Mouse (Mus musculus) stomach, postnatal 0 days (tissue): ENCODE results near the gene Morn4. TPM values are rescaled to one million over a fixed set of nuclear protein-coding genes. Genes with fewer than 3 reads are reported as not detected.

ENCODE experiments used
- ATAC-seq: fragments of 200-750 bp; cut with Nextera tagmentation; 2 replicates; pipeline ENCODE4 v1.8.0; 2017; ENCODE audit not compliant: low FRiP score, low TSS enrichment
- DNase-seq: peaks from one replicate; pipeline ENCODE4 v3.0.0-alpha.2; 2016; ENCODE audit warnings: low spot score
- H3K27ac ChIP-seq: fragments of 300-500 bp; sonication (generic); replicated peaks from 2 replicates; pipeline ENCODE4 v1.5.1; 2014; ENCODE audit warnings: mild to moderate bottlenecking, control low read depth
- H3K27me3 ChIP-seq: fragments of 300-500 bp; sonication (generic); 2 replicates; pipeline ENCODE4 v1.6.1; 2014; ENCODE audit warnings: low read length; ENCODE audit not compliant: control insufficient read depth, insufficient read depth
- H3K36me3 ChIP-seq: fragments of 300-500 bp; sonication (generic); 2 replicates; pipeline ENCODE4 v1.6.1; 2014; ENCODE audit warnings: low read length, mixed read lengths; ENCODE audit not compliant: control insufficient read depth, insufficient read depth
- H3K4me1 ChIP-seq: fragments of 300-500 bp; sonication (generic); replicated peaks from 2 replicates; pipeline ENCODE4 v1.6.1; 2014; ENCODE audit warnings: antibody characterized with exemption; ENCODE audit not compliant: control insufficient read depth, insufficient read depth
- H3K4me2 ChIP-seq: fragments of 300-500 bp; sonication (generic); replicated peaks from 2 replicates; pipeline ENCODE4 v1.6.1; 2014; ENCODE audit warnings: low read depth, mild to moderate bottlenecking, control low read depth, moderate library complexity
- H3K4me3 ChIP-seq: fragments of 300-500 bp; sonication (generic); 2 replicates; pipeline ENCODE4 v1.5.1; 2014; ENCODE audit warnings: low read depth, low read length, control low read depth
- H3K9ac ChIP-seq: fragments of 300-500 bp; sonication (generic); 2 replicates; pipeline ENCODE4 v1.6.1; 2014; ENCODE audit warnings: mild to moderate bottlenecking, low read length, control low read depth, mixed read lengths
- H3K9me3 ChIP-seq: fragments of 300-500 bp; sonication (generic); 2 replicates; pipeline ENCODE4 v1.6.1; 2016; ENCODE audit warnings: low read length; ENCODE audit not compliant: control insufficient read depth
- CTCF ChIP-seq: IDR thresholded peaks from 2 replicates; pipeline ENCODE4 v1.5.1; 2016; ENCODE audit warnings: antibody characterized with exemption, low read depth, mild to moderate bottlenecking, moderate library complexity
- EP300 ChIP-seq: optimal IDR thresholded peaks from 2 replicates; pipeline ENCODE3; 2016; ENCODE audit warnings: antibody characterized with exemption
- WGBS: fragments of 180-500 bp; shearing (Covaris S2); extraction: QIAGEN DNeasy Blood & Tissue Kit; methylation state at CpG from one replicate; pipeline ENCODE4 v1.1.7; 2014; 5-methylcytosine and 5-hydroxymethylcytosine counted together
- polyA plus RNA-seq: library from polyadenylated mRNA; unstranded; fragments of >200 nt; fragmentation: Nextera tagmentation; extraction: Ambion mirVana; gene quantifications from 2 replicates; pipeline ENCODE4 v1.2.1, GENCODE M21; 2015

The Morn4 gene
- polyA plus RNA-seq, 1 experiment from 2014 or later = 7.3 TPM

GRCm38 (mm10) chr19:42050251-42050650 is 35.9 kb downstream of the Morn4 start:
- 85% methylated on average over 1 of the region's 1 CpGs for WGBS
- Histone ChIP-seq H3K4me1 (peaks cover 3% of the 10 kb centered on the region; the same call in 1 of the 2 replicates), H3K36me3 (no peaks in the 10 kb centered on the region), H3K9me3 (no peaks in the 10 kb centered on the region), H3K9ac (no peak overlapping the region), H3K4me3 (no peak overlapping the region), H3K27me3 (no peaks in the 10 kb centered on the region), H3K27ac (no peak overlapping the region), H3K4me2 (no peak overlapping the region)
- no peak for TF ChIP-seq EP300
- no peak for TF ChIP-seq CTCF
- ATAC-seq = no peak
- DNase-seq = no peak

DNA sequence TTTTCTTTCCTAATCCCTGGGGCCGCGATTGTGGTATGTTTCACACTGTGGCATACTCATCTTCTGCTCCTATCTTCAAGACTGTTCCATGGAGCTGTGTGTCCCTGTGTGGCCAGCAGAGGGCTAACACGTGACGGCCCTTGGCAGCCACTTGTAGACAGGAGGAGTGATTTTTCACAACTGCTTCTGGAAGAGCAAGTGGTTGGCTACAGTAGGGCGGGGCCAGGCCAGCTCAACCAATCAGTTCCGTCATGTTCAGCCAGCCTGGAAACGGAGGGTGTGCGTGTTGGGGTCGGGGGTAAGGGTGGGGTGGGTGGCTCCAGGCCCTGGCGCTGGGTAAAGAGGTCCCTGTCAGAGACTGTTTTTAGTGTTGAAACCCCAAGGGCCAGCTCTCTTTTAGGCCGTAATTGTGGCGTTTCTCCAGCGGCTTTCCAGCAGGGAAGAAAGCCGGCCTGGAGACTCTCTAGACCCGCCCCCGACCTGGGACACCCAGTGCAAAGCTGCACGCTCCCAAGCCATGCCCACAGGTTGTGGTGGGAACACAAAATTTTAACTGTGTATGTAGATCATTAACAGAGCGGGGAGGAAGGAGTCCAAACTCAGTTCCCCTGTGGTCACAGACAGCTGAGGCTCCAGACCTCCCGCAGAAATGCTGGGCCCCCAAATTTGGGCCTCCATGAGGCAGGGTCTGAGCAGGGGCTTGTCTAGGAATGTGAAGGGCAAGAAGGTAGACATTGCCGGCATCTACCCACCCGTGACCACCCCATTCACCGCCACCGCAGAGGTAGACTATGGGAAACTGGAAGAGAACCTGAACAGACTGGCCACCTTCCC is 40.7 kb downstream of the Morn4 start, which contains the start of gene Hoga1:
Gene Hoga1, plus strand, starts transcription at position 342 of the 834 bp plus-strand sequence.
- ATAC-seq (peak; percentile 96), DNase-seq (peak; percentile 86)
- peaks cover 3% of the 10 kb centered on the region; the same call in 1 of the 2 replicates for H3K4me1 ChIP-seq
- H3K9me3 ChIP-seq = no peaks in the 10 kb centered on the region
- peak within 1 kb of the TSS; percentile 62 for H3K4me2 ChIP-seq
- peak; percentile 94 for TF ChIP-seq CTCF
- no peak for TF ChIP-seq EP300
- H3K4me3 ChIP-seq = peak within 1 kb of the TSS; percentile 39
- no peaks in the 10 kb centered on the region for H3K27me3 ChIP-seq
- H3K36me3 ChIP-seq = no peaks in the 10 kb centered on the region
- peak within 1 kb of the TSS; percentile 50; the same call in 1 of the 2 replicates for H3K9ac ChIP-seq
- 19% methylated on average over 23 of the region's 23 CpGs for WGBS
- H3K27ac ChIP-seq = no peak within 1 kb of the TSS

- no peaks in the 10 kb centered on the region for H3K36me3 ChIP-seq
- no peaks in the 10 kb centered on the region for H3K9me3 ChIP-seq
- H3K27me3 ChIP-seq = no peaks in the 10 kb centered on the region
- no peak overlapping the region for H3K9ac ChIP-seq
- H3K4me2 ChIP-seq = no peak overlapping the region
- peaks cover 3% of the 10 kb centered on the region; the same call in 1 of the 2 replicates for H3K4me1 ChIP-seq
- TF ChIP-seq CTCF (no peak), EP300 (no peak)
- no peak overlapping the region for H3K27ac ChIP-seq
- ATAC-seq (no peak), DNase-seq (no peak)
- H3K4me3 ChIP-seq = no peak overlapping the region
- 95% methylated on average over 6 of the region's 6 CpGs for WGBS
Observed at GRCm38 (mm10) chr19:42043988-42044387, 42.2 kb downstream of the Morn4 start.

DNA sequence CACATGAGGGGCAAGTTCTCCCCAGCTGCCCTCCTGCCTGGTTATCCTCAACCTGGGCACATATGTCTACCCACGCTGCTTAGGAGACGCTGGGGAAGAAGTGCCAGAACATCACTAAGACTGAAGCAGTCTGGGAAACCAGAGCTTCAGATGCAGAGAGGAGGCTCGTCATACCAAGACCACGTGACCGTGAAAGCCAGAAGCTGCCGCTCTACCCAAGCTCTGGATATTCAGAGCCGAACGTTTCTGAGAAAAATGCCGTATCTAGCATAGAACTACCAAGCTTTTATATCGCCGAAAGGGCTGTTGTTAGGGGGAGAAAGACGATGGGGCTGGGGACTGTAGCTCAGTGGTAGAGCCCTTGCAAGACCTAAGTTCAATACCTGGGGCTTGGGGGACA is 47.8 kb downstream of the Morn4 start:
- ATAC-seq = no peak
- H3K9ac ChIP-seq = no peak overlapping the region
- no peaks in the 10 kb centered on the region for H3K4me1 ChIP-seq
- no peaks in the 10 kb centered on the region for H3K27me3 ChIP-seq
- H3K4me2 ChIP-seq = no peak overlapping the region
- no peaks in the 10 kb centered on the region for H3K9me3 ChIP-seq
- no peak overlapping the region for H3K4me3 ChIP-seq
- peaks cover 3% of the 10 kb centered on the region; the same call in 1 of the 2 replicates for H3K36me3 ChIP-seq
- no peak overlapping the region for H3K27ac ChIP-seq
- 87% methylated on average over 12 of the region's 12 CpGs for WGBS
- DNase-seq = no peak
- TF ChIP-seq CTCF (no peak), EP300 (no peak)

GRCm38 (mm10) chr19:42037167-42037702 is 48.9 kb downstream of the Morn4 start:
- no peak for ATAC-seq

GRCm38 (mm10) chr19:42036357-42036756 is 49.8 kb downstream of the Morn4 start:
- no peaks in the 10 kb centered on the region for H3K9me3 ChIP-seq
- H3K4me2 ChIP-seq = no peak overlapping the region
- H3K27me3 ChIP-seq = no peaks in the 10 kb centered on the region
- H3K27ac ChIP-seq = no peak overlapping the region
- H3K4me1 ChIP-seq = no peaks in the 10 kb centered on the region
- peaks cover 3% of the 10 kb centered on the region; the same call in 1 of the 2 replicates for H3K36me3 ChIP-seq
- 57% methylated on average over 3 of the region's 3 CpGs for WGBS
- DNase-seq (no peak), ATAC-seq (no peak)
- no peak overlapping the region for H3K9ac ChIP-seq
- H3K4me3 ChIP-seq = no peak overlapping the region
- TF ChIP-seq EP300 = no peak
- no peak for TF ChIP-seq CTCF

More at GRCm38 (mm10) chr19:42037167-42037702, 48.9 kb downstream of the Morn4 start:
- no peak overlapping the region for H3K9ac ChIP-seq
- TF ChIP-seq EP300 = no peak
- TF ChIP-seq CTCF = no peak
- H3K4me2 ChIP-seq = no peak overlapping the region
- H3K27ac ChIP-seq = no peak overlapping the region
- no peaks in the 10 kb centered on the region for H3K4me1 ChIP-seq
- H3K27me3 ChIP-seq = no peaks in the 10 kb centered on the region
- WGBS = 60% methylated on average over 11 of the region's 11 CpGs
- DNase-seq = no peak
- H3K4me3 ChIP-seq = no peak overlapping the region
- no peaks in the 10 kb centered on the region for H3K9me3 ChIP-seq
- peaks cover 3% of the 10 kb centered on the region; the same call in 1 of the 2 replicates for H3K36me3 ChIP-seq
